Comparison of ENCODE assay signal across 8 mouse cellular contexts in genomic region chr1:40002129-40002727, GRCm38 (mm10).
DNase-seq lines count a peak whose midpoint lies in the region; ATAC-seq and TF ChIP-seq lines count a peak whose summit lies in the region.
"Had no signal": no experiment of that assay in that cellular context is flagged by ENCODE, and none has a peak within 500 bp of the region (broad histone marks: within the 10 kb centered on the region; RNA-seq: fewer than 3 reads in every experiment).

No protein-coding gene starts in this region.

- no peaks in the 10 kb centered on the region for H3K4me1 ChIP-seq in liver, postnatal 0 days (ENCODE audit: insufficient read depth)
- peaks cover 15 to 39% of the 10 kb centered on the region in 2 experiments for H3K4me1 ChIP-seq in CH12.LX (ENCODE audit: control insufficient read depth in 1 of 2, insufficient read depth in 2 of 2)

- TF ChIP-seq CTCF in liver, postnatal 0 days (IDR thresholded peaks at IDR 0.05; ENCODE audit: low read depth), result peak; percentile 48
- TF ChIP-seq CTCF in CH12.LX (conservative IDR thresholded peaks at IDR 0.05 in 1 of 2, IDR thresholded peaks at IDR 0.05 in 1 of 2; ENCODE audit: low read depth in 2 of 2, low read length in 2 of 2), result peak in 1 of 2 experiments; percentile 74; a peak in 2 of 4 replicates

- TF ChIP-seq RAD21 in CH12.LX (IDR thresholded peaks at IDR 0.05; ENCODE audit: low read depth, low read length), result peak; percentile 66

- TF ChIP-seq EP300 in liver, postnatal 0 days (IDR thresholded peaks at IDR 0.05; ENCODE audit: low read depth), result no peak
- peak; percentile 37; the same call in 1 of the 2 replicates for TF ChIP-seq EP300 in CH12.LX (IDR thresholded peaks at IDR 0.05; ENCODE audit: low read length)

- H3K36me3 ChIP-seq in liver, postnatal 0 days (replicated peaks; ENCODE audit: insufficient read depth, low read length), result peaks cover 59% of the 10 kb centered on the region
- peaks cover 37 to 76% of the 10 kb centered on the region in 2 experiments for H3K36me3 ChIP-seq in CH12.LX (replicated peaks in 1 of 2; ENCODE audit: control insufficient read depth in 1 of 2, insufficient read depth in 1 of 2, low read length in 1 of 2)

- H3K4me2 ChIP-seq in liver, postnatal 0 days (ENCODE audit: low read depth, low read length), result no peak overlapping the region
- no peak overlapping the region for H3K4me2 ChIP-seq in CH12.LX (ENCODE audit: insufficient read depth, low read depth, poor library complexity, severe bottlenecking)

- H3K27ac ChIP-seq in liver, postnatal 0 days (ENCODE audit: low read depth), result no peak overlapping the region
- no peak overlapping the region for H3K27ac ChIP-seq in CH12.LX (ENCODE audit: insufficient read depth, low read depth)

- H3K9ac ChIP-seq in liver, postnatal 0 days (replicated peaks), result no peak overlapping the region
- no peak overlapping the region for H3K9ac ChIP-seq in CH12.LX (ENCODE audit: insufficient read depth, low read depth)

- 68% methylated on average over 4 of the region's 4 CpGs for WGBS in liver, postnatal 0 days (ENCODE audit: insufficient replicate concordance)

- no peak for TF ChIP-seq POLR2A in CH12.LX (IDR thresholded peaks at IDR 0.05; ENCODE audit: low read depth, low read length)

- H3K27me3 ChIP-seq in liver, postnatal 0 days (ENCODE audit: insufficient read depth, low read length), result no peaks in the 10 kb centered on the region
- H3K27me3 ChIP-seq in CH12.LX (replicated peaks), result no peaks in the 10 kb centered on the region

- no peak for ATAC-seq in liver, postnatal 0 days
- peak; percentile 59; the same call in 1 of the 2 replicates for ATAC-seq in megakaryocyte, adult 5-6 weeks (ENCODE audit: poor library complexity, severe bottlenecking)

- no peaks in the 10 kb centered on the region for H3K79me2 ChIP-seq in CH12.LX (replicated peaks; ENCODE audit: control insufficient read depth, extremely low read depth, insufficient read depth, poor library complexity, severe bottlenecking)

- no peak for DNase-seq in liver, postnatal 0 days
- DNase-seq in liver, result no peak
- peak; percentile 92 for DNase-seq in CH12.LX (ENCODE audit: extremely low read depth)
- DNase-seq in adipocyte (ENCODE audit: low spot score), result peak; percentile 17
- DNase-seq in adrenal gland, adult 18-20 months (ENCODE audit: low spot score in 2 of 2), result no peak
- DNase-seq in urinary bladder, postnatal 4 days (ENCODE audit: low spot score in 2 of 2), result no peak
- DNase-seq: kidney, postnatal 14 days had no signal

- H3K4me3 ChIP-seq in liver, postnatal 0 days (ENCODE audit: low read depth, low read length), result no peak overlapping the region
- H3K4me3 ChIP-seq in CH12.LX (replicated peaks in 1 of 3; ENCODE audit: low read depth in 2 of 3, low read length in 2 of 3, poor library complexity in 1 of 3), result no peak overlapping the region

- dilution Hi-C loops in CH12.LX (cut with MboI; ENCODE audit: extremely low pct_ligation_motif_present, extremely low pct_unique_long_range_greater_than_20kb, low sequenced_read_pairs), result no loop called here

- in situ Hi-C loops in CH12.LX (cut with MboI; ENCODE audit: low pct_ligation_motif_present, low pct_unique_long_range_greater_than_20kb, low sequenced_read_pairs), result loop anchor here (5.0 to 25.0 kb wide), 3 partner anchors 235 to 535 kb away; partner anchors contain the start of gene Il1r1

- H3K9me3 ChIP-seq in liver, postnatal 0 days (ENCODE audit: low read length), result no peaks in the 10 kb centered on the region
- no peaks in the 10 kb centered on the region for H3K9me3 ChIP-seq in CH12.LX (replicated peaks; ENCODE audit: low read length)

TF ChIP-seq in CH12.LX, 34 proteins besides CTCF, POLR2A, EP300 and RAD21:
- 0 out of 2 replicates have a peak, but pooled peaks have one; percentile 17 for TF ChIP-seq TCF12 (IDR thresholded peaks at IDR 0.05; ENCODE audit: low read depth, low read length)
- no peak for TF ChIP-seq RCOR1 (conservative IDR thresholded peaks at IDR 0.05; ENCODE audit: low read depth, low read length)
- TF ChIP-seq ETS1 (conservative IDR thresholded peaks at IDR 0.05; ENCODE audit: low read depth, low read length), result peak; percentile 77
- TF ChIP-seq USF1 (IDR thresholded peaks at IDR 0.05; ENCODE audit: low read depth, low read length), result no peak; the same call in 1 of the 2 replicates
- peak; percentile 64 for TF ChIP-seq MXI1 (IDR thresholded peaks at IDR 0.05; ENCODE audit: low read depth, low read length)
- peak; percentile 92 for TF ChIP-seq BHLHE40 (IDR thresholded peaks at IDR 0.05; ENCODE audit: low read depth, low read length)
- peak; percentile 75; the same call in 1 of the 2 replicates for TF ChIP-seq SIN3A (IDR thresholded peaks at IDR 0.05; ENCODE audit: low read length)
- TF ChIP-seq ELF1 (IDR thresholded peaks at IDR 0.05; ENCODE audit: low read depth, low read length), result no peak
- TF ChIP-seq NRF1 (IDR thresholded peaks at IDR 0.05; ENCODE audit: low read depth, low read length), result no peak
- TF ChIP-seq UBTF (IDR thresholded peaks at IDR 0.05; ENCODE audit: low read depth, low read length), result no peak
- TF ChIP-seq KAT2A (IDR thresholded peaks at IDR 0.05; ENCODE audit: insufficient replicate concordance, low read length), result no peak
- TF ChIP-seq MYC (IDR thresholded peaks at IDR 0.05; ENCODE audit: low read depth, low read length), result peak; percentile 46; the same call in 1 of the 2 replicates
- no peak for TF ChIP-seq MAX (IDR thresholded peaks at IDR 0.05; ENCODE audit: low read length)
- no peak for TF ChIP-seq MAFK (IDR thresholded peaks at IDR 0.05; ENCODE audit: insufficient replicate concordance, low read length)
- no peak for TF ChIP-seq ZMIZ1 (IDR thresholded peaks at IDR 0.05; ENCODE audit: low read depth, low read length)
- TF ChIP-seq SMC3 (IDR thresholded peaks at IDR 0.05; ENCODE audit: low read depth, low read length), result peak; percentile 67
- TF ChIP-seq PAX5 (IDR thresholded peaks at IDR 0.05; ENCODE audit: low read length), result no peak
- peak; percentile 25; the same call in 1 of the 2 replicates for TF ChIP-seq MEF2A (IDR thresholded peaks at IDR 0.05; ENCODE audit: borderline replicate concordance, low read depth, low read length)
- no peak for TF ChIP-seq JUND (conservative IDR thresholded peaks at IDR 0.05; ENCODE audit: low read depth, low read length)
- TF ChIP-seq JUN (IDR thresholded peaks at IDR 0.05; ENCODE audit: insufficient read depth, low read depth, low read length), result no peak
TF ChIP-seq in CH12.LX: peak in this region for 8.

Comparison
In these comparisons a context has a peak if more than half of its experiments do, and no peak if none do; other contexts are left out.
1. DNase-seq: peak in CH12.LX (single experiment) and adipocyte (single experiment); none in liver, postnatal 0 days (single experiment), liver (single experiment), adrenal gland, adult 18-20 months (0 of 2) and urinary bladder, postnatal 4 days (0 of 2).